Mouse (Mus musculus): Measurements from ENCODE around the gene Gmps. TPM values are rescaled to one million over a fixed set of nuclear protein-coding genes. Genes with fewer than 3 reads are reported as not detected.

Gene Gmps
- polyA plus RNA-seq, 1 experiment from 2014 or later = 81.8 TPM

DNA sequence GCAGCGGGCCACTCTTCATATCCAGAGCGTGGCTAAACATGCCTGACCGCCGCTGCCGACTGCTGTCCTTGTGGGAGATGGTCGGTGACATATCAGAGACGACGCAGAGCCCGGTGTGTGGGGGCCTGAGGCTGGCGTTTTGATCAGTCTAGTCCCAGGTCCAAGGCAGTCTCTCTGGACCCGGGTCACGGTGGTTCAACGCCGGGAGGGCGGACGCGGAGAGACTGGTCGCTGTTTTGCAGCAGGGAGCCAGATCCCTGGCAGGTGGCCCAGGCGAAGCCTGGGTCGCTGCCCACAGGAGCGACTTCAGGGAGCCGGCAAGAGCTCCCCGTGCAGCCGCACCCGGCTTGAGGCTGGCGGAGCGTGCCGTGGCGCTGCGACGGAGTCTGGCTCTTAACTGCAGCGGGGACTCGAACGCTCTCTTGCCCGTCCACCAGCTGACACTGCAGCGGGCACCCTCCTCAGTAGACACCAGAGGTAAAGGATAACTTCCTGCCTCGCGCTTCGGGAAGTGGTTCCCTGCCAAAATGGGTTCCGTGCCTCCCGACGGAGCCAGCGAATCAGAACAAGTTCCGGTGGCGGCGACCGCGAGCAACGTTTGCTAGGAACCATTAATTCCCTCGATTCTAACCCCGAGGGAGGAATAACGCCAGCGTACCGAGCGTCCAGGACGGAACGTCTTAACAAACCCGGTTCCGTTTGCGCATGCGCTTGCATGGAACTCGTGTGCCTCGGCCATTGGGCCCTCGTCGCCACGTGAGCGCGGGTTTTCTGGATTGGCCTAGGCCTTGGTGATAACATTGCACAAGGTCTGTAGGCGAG lies 11.6 kb upstream of the Gmps start, which contains the start of gene Slc33a1:
Gene Slc33a1 (minus strand): TSS at position 669 of the 822 bp plus-strand sequence.
- peak within 1 kb of the TSS; percentile 79 for H3K4me2 ChIP-seq (ENCODE audit: low read depth, low read length)
- H3K9me3 ChIP-seq (replicated peaks; ENCODE audit: control insufficient read depth, low read length) = no peaks in the 10 kb centered on the region
- no peaks in the 10 kb centered on the region for H3K27me3 ChIP-seq (ENCODE audit: control insufficient read depth, insufficient read depth, low read length)
- DNase-seq (ENCODE audit: low spot score) = peak; percentile 100
- ATAC-seq (replicated peaks; ENCODE audit: insufficient number of reproducible peaks, low FRiP score, low TSS enrichment, low read depth) = peak; percentile 97
- H3K27ac ChIP-seq (replicated peaks; ENCODE audit: low read depth, low read length) = peak within 1 kb of the TSS; percentile 39
- peak within 1 kb of the TSS; percentile 74 for H3K4me3 ChIP-seq (ENCODE audit: low read depth, low read length)
- under 1% methylated on average over 67 of the region's 69 CpGs for WGBS
- no peaks in the 10 kb centered on the region for H3K36me3 ChIP-seq (replicated peaks; ENCODE audit: control insufficient read depth, insufficient read depth, low read depth, low read length)
- H3K4me1 ChIP-seq (ENCODE audit: control insufficient read depth, insufficient read depth, low read length) = no peaks in the 10 kb centered on the region
- H3K9ac ChIP-seq (replicated peaks; ENCODE audit: low read length) = peak within 1 kb of the TSS; percentile 79

DNA sequence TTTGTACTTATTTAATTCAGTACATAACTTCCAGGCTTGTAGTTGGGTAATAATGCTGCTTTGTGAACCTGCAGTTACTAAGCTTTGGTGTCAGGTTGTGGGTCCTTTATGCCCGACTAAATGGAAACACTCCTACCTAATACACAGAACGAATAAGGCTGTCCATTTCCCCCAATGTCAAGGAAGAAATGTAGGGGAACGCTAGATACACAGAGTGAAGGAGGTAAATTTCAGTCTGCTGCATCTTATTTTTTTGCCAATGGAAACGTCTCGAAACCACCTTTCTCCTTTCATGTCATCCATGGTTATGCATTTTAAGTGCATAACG lies 11.0 kb upstream of the Gmps start:
- 81% methylated on average over 6 of the region's 6 CpGs for WGBS
- Histone ChIP-seq H3K9me3 (replicated peaks; ENCODE audit: control insufficient read depth, low read length) (no peaks in the 10 kb centered on the region), H3K36me3 (replicated peaks; ENCODE audit: control insufficient read depth, insufficient read depth, low read depth, low read length) (no peaks in the 10 kb centered on the region), H3K4me2 (ENCODE audit: low read depth, low read length) (no peak overlapping the region), H3K4me3 (ENCODE audit: low read depth, low read length) (peak overlapping the region; percentile 74), H3K9ac (replicated peaks; ENCODE audit: low read length) (no peak overlapping the region), H3K4me1 (ENCODE audit: control insufficient read depth, insufficient read depth, low read length) (no peaks in the 10 kb centered on the region), H3K27ac (replicated peaks; ENCODE audit: low read depth, low read length) (no peak overlapping the region), H3K27me3 (ENCODE audit: control insufficient read depth, insufficient read depth, low read length) (no peaks in the 10 kb centered on the region)
- DNase-seq (ENCODE audit: low spot score) (no peak), ATAC-seq (replicated peaks; ENCODE audit: insufficient number of reproducible peaks, low FRiP score, low TSS enrichment, low read depth) (no peak)

DNA sequence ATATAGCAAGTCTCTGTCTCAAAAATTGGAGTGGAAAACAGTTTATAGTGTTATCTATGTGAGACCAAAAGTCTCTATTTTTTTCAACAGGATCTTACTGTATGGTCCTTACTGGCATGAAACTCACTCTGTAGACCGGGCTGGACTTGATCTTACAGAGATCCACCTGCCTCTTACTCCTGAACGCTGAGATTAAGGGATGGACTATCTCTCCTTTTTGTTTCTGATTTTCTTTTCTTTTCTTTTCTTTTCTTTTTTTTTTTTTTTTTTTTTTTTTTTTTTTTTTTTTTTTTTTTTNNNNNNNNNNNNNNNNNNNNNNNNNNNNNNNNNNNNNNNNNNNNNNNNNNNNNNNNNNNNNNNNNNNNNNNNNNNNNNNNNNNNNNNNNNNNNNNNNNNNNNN lies 10.0 kb upstream of the Gmps start:
- Histone ChIP-seq H3K4me3 (ENCODE audit: low read depth, low read length) (no peak overlapping the region), H3K4me2 (ENCODE audit: low read depth, low read length) (no peak overlapping the region), H3K27ac (replicated peaks; ENCODE audit: low read depth, low read length) (no peak overlapping the region), H3K9ac (replicated peaks; ENCODE audit: low read length) (no peak overlapping the region), H3K36me3 (replicated peaks; ENCODE audit: control insufficient read depth, insufficient read depth, low read depth, low read length) (no peaks in the 10 kb centered on the region), H3K4me1 (ENCODE audit: control insufficient read depth, insufficient read depth, low read length) (no peaks in the 10 kb centered on the region), H3K9me3 (replicated peaks; ENCODE audit: control insufficient read depth, low read length) (no peaks in the 10 kb centered on the region), H3K27me3 (ENCODE audit: control insufficient read depth, insufficient read depth, low read length) (no peaks in the 10 kb centered on the region)
- DNase-seq (ENCODE audit: low spot score) (no peak), ATAC-seq (replicated peaks; ENCODE audit: insufficient number of reproducible peaks, low FRiP score, low TSS enrichment, low read depth) (no peak)
- WGBS = 74% methylated on average over 2 of the region's 2 CpGs

DNA sequence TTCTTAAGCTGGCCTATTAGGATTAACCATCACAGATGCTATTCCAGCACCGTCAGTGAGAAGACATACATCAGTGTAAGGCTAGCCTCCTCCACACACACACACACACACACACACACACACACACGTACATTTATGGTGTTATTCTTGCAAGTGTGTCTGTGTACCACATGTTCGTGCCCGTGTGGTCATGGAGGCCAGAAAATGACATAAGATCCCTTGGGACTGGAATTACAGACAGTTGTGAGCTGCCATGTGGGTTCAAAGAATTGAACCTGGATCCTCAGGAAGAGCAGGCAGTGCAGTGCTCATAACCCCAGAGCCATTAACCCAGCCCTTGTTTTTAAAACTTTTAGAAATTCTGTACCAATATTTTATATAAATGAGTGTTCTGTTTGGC lies 2.0 kb downstream of the Gmps start:
- H3K4me3 ChIP-seq (ENCODE audit: low read depth, low read length) = no peak overlapping the region
- no peaks in the 10 kb centered on the region for H3K9me3 ChIP-seq (replicated peaks; ENCODE audit: control insufficient read depth, low read length)
- no peak overlapping the region for H3K9ac ChIP-seq (replicated peaks; ENCODE audit: low read length)
- no peak overlapping the region for H3K27ac ChIP-seq (replicated peaks; ENCODE audit: low read depth, low read length)
- no peak overlapping the region for H3K4me2 ChIP-seq (ENCODE audit: low read depth, low read length)
- no peak for ATAC-seq (replicated peaks; ENCODE audit: insufficient number of reproducible peaks, low FRiP score, low TSS enrichment, low read depth)
- no peaks in the 10 kb centered on the region for H3K4me1 ChIP-seq (ENCODE audit: control insufficient read depth, insufficient read depth, low read length)
- H3K27me3 ChIP-seq (ENCODE audit: control insufficient read depth, insufficient read depth, low read length) = no peaks in the 10 kb centered on the region
- no peak for DNase-seq (ENCODE audit: low spot score)
- H3K36me3 ChIP-seq (replicated peaks; ENCODE audit: control insufficient read depth, insufficient read depth, low read depth, low read length) = peaks cover 2% of the 10 kb centered on the region
- WGBS = 50% methylated on average over 4 of the region's 4 CpGs

DNA sequence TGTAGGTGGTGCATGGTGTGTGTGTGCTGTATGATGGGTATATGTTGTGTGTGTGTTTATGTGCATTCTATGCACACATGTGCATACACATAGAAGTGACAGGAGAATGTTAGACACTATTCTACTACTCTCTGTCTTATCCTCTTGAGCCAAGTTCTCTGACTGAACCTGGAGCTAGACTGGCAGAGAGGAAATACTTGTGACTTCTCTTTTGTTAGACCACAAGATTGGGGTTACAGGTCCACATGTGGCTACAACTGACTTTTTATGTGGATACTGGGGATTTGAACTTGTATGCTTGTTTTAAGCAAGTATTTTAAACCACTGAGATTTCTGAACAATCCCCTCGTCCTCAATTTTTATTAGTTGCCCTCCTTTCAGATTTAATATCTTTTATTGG lies 10.8 kb downstream of the Gmps start:
- ATAC-seq (replicated peaks; ENCODE audit: insufficient number of reproducible peaks, low FRiP score, low TSS enrichment, low read depth) = no peak
- H3K4me1 ChIP-seq (ENCODE audit: control insufficient read depth, insufficient read depth, low read length) = no peaks in the 10 kb centered on the region
- no peak for DNase-seq (ENCODE audit: low spot score)
- H3K27me3 ChIP-seq (ENCODE audit: control insufficient read depth, insufficient read depth, low read length) = no peaks in the 10 kb centered on the region
- H3K9me3 ChIP-seq (replicated peaks; ENCODE audit: control insufficient read depth, low read length) = no peaks in the 10 kb centered on the region
- WGBS = 92% methylated on average over 1 of the region's 1 CpGs
- no peak overlapping the region for H3K4me2 ChIP-seq (ENCODE audit: low read depth, low read length)
- no peak overlapping the region for H3K4me3 ChIP-seq (ENCODE audit: low read depth, low read length)
- H3K27ac ChIP-seq (replicated peaks; ENCODE audit: low read depth, low read length) = no peak overlapping the region
- no peak overlapping the region for H3K9ac ChIP-seq (replicated peaks; ENCODE audit: low read length)
- peaks cover 4% of the 10 kb centered on the region for H3K36me3 ChIP-seq (replicated peaks; ENCODE audit: control insufficient read depth, insufficient read depth, low read depth, low read length)

DNA sequence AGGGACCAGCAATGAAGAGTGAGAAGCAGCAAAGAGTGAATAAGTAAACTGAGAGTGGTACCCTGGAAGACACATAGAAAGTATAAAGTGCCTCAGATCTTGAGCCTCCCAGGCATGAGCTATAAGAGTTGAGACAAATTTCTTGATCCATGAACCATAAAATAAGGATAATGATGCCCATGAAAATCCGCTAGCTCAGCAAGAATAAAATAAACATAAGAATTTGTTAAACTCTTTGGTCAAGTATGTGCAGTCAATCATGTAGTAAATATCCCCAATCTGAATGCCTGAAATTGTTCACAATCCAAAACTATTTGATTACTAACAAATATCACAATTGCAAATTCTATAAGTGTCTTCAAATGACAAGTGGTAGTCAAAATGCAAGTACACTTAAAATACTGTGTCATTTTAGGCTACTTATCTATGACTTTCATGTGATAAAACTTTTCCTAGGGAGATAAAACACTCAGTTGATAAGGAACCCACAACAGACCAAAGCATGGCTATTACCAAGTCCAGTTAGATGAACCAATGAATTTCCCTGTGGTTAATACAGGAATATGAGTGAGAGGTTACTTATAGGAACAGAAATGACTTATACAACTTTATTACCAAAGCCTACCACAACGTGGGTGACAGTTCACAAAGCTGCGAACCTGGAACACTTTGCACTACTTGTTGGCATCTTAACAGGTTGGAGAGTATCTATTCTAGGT lies 13.0 kb downstream of the Gmps start:
- no peaks in the 10 kb centered on the region for H3K4me1 ChIP-seq (ENCODE audit: control insufficient read depth, insufficient read depth, low read length)
- H3K4me2 ChIP-seq (ENCODE audit: low read depth, low read length) = no peak overlapping the region
- no peaks in the 10 kb centered on the region for H3K27me3 ChIP-seq (ENCODE audit: control insufficient read depth, insufficient read depth, low read length)
- H3K36me3 ChIP-seq (replicated peaks; ENCODE audit: control insufficient read depth, insufficient read depth, low read depth, low read length) = peaks cover 7% of the 10 kb centered on the region
- no peaks in the 10 kb centered on the region for H3K9me3 ChIP-seq (replicated peaks; ENCODE audit: control insufficient read depth, low read length)
- H3K4me3 ChIP-seq (ENCODE audit: low read depth, low read length) = no peak overlapping the region
- ATAC-seq (replicated peaks; ENCODE audit: insufficient number of reproducible peaks, low FRiP score, low TSS enrichment, low read depth) = no peak
- no peak overlapping the region for H3K27ac ChIP-seq (replicated peaks; ENCODE audit: low read depth, low read length)
- H3K9ac ChIP-seq (replicated peaks; ENCODE audit: low read length) = no peak overlapping the region
- DNase-seq (ENCODE audit: low spot score) = no peak
- 89% methylated on average over 3 of the region's 3 CpGs for WGBS

DNA sequence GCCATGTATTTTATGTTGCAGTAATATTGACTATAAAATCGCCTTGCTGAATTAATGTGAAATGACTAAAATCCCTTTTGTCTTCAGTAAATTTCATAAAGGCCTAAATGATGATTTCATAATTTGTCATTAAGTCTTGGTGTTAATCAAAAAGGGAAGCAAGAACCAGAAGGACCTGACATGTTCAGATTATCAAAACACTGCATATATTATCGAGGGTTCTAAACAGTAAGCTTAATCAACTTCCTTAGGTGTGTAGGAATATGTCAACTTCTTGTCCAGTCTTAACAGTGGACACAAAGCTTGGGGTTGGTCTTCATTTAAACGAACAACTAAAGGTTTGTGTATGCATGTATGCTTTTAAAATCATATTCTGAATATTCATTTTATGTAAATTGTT lies 45.5 kb downstream of the Gmps start:
- H3K4me2 ChIP-seq (ENCODE audit: low read depth, low read length) = no peak overlapping the region
- H3K4me3 ChIP-seq (ENCODE audit: low read depth, low read length) = no peak overlapping the region
- H3K27ac ChIP-seq (replicated peaks; ENCODE audit: low read depth, low read length) = no peak overlapping the region
- H3K36me3 ChIP-seq (replicated peaks; ENCODE audit: control insufficient read depth, insufficient read depth, low read depth, low read length) = no peaks in the 10 kb centered on the region
- WGBS = 94% methylated on average over 3 of the region's 3 CpGs
- H3K9ac ChIP-seq (replicated peaks; ENCODE audit: low read length) = no peak overlapping the region
- H3K4me1 ChIP-seq (ENCODE audit: control insufficient read depth, insufficient read depth, low read length) = no peaks in the 10 kb centered on the region
- no peaks in the 10 kb centered on the region for H3K27me3 ChIP-seq (ENCODE audit: control insufficient read depth, insufficient read depth, low read length)
- H3K9me3 ChIP-seq (replicated peaks; ENCODE audit: control insufficient read depth, low read length) = no peaks in the 10 kb centered on the region
- DNase-seq (ENCODE audit: low spot score) (no peak), ATAC-seq (replicated peaks; ENCODE audit: insufficient number of reproducible peaks, low FRiP score, low TSS enrichment, low read depth) (no peak)

DNA sequence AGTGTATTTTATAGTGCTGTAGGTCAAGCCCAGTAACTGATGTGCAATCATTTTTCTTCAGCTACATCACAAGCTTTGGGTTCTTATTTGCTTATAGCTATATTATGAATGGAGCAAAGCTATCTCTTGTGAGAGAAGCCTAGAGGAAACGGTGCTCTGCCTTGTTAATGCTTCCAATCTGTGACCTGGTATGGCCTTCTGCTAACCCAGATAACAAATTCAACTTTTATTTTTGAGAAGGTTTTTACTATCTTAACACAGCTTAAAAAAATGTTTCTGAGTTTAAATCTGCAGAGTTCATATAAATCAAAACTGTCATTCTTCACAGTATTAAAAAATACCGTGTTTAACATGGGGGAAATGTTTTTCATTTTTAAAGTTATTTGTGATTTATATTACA lies 46.0 kb downstream of the Gmps start:
- Histone ChIP-seq H3K27ac (replicated peaks; ENCODE audit: low read depth, low read length) (no peak overlapping the region), H3K4me1 (ENCODE audit: control insufficient read depth, insufficient read depth, low read length) (no peaks in the 10 kb centered on the region), H3K9ac (replicated peaks; ENCODE audit: low read length) (no peak overlapping the region), H3K4me2 (ENCODE audit: low read depth, low read length) (no peak overlapping the region), H3K9me3 (replicated peaks; ENCODE audit: control insufficient read depth, low read length) (no peaks in the 10 kb centered on the region), H3K36me3 (replicated peaks; ENCODE audit: control insufficient read depth, insufficient read depth, low read depth, low read length) (no peaks in the 10 kb centered on the region), H3K4me3 (ENCODE audit: low read depth, low read length) (no peak overlapping the region), H3K27me3 (ENCODE audit: control insufficient read depth, insufficient read depth, low read length) (no peaks in the 10 kb centered on the region)
- no peak for DNase-seq (ENCODE audit: low spot score)
- no peak for ATAC-seq (replicated peaks; ENCODE audit: insufficient number of reproducible peaks, low FRiP score, low TSS enrichment, low read depth)
- WGBS = 83% methylated on average over 2 of the region's 2 CpGs
